Mouse (Mus musculus): ENCODE results near the gene Rab13. TPM values are rescaled to one million over a fixed set of nuclear protein-coding genes. Genes with fewer than 3 reads are reported as not detected.

Gene Rab13
- total and polyA plus RNA-seq, 2 experiments from 2014 or later = 3.9 to 18.5 TPM

GRCm38 (mm10) chr3:90275286-90275685 lies 61.8 kb downstream of the Rab13 start:
- H3K9ac ChIP-seq (replicated peaks; ENCODE audit: low read length, poor library complexity, severe bottlenecking) = no peak overlapping the region
- no peak overlapping the region for H3K4me2 ChIP-seq (ENCODE audit: low read depth, low read length, poor library complexity, severe bottlenecking)
- 93% methylated on average over 11 of the region's 11 CpGs for WGBS
- H3K27me3 ChIP-seq (ENCODE audit: insufficient read depth, low read length) = no peaks in the 10 kb centered on the region
- H3K36me3 ChIP-seq (ENCODE audit: insufficient read depth, low read length) = peaks cover 71% of the 10 kb centered on the region
- H3K4me3 ChIP-seq (ENCODE audit: low read depth, low read length) = no peak overlapping the region
- H3K27ac ChIP-seq (ENCODE audit: low read depth, low read length) = no peak overlapping the region
- ATAC-seq (ENCODE audit: low FRiP score) (no peak), DNase-seq (ENCODE audit: low spot score) (no peak)
- no peaks in the 10 kb centered on the region for H3K9me3 ChIP-seq (ENCODE audit: low read length)
- no peak for TF ChIP-seq CTCF (IDR thresholded peaks at IDR 0.05)
- no peaks in the 10 kb centered on the region for H3K4me1 ChIP-seq (ENCODE audit: insufficient read depth, low read length)

Small RNA genes within 50 kb of the gene (microRNA-seq; reads per million reads assigned to microRNA genes)
- not detected for gene Mir7012 (ENCODE audit: borderline number of aligned reads)

Other genes starting within 250 kb of the Rab13 start
- 40.6 and 45.7 TPM in 2 replicates for gene Hax1, start 214.9 kb upstream of the Rab13 start, total RNA-seq (2014; rRNA removed)
- 71.8 and 77.4 TPM in 2 replicates for gene Hax1, start 214.9 kb upstream of the Rab13 start, polyA plus RNA-seq (2015; fragmentation: Nextera tagmentation; extraction: Ambion mirVana)
- 101 and 111 TPM in 2 replicates for gene 4933434E20Rik, start 162.1 kb upstream of the Rab13 start, total RNA-seq (2014; rRNA removed)
- gene 4933434E20Rik, start 162.1 kb upstream of the Rab13 start, polyA plus RNA-seq (2015; fragmentation: Nextera tagmentation; extraction: Ambion mirVana) = 230 and 246 TPM in 2 replicates
- 108 and 112 TPM in 2 replicates for gene Ubap2l, start 161.1 kb upstream of the Rab13 start, total RNA-seq (2014; rRNA removed)
- 93.2 and 133 TPM in 2 replicates for gene Ubap2l, start 161.1 kb upstream of the Rab13 start, polyA plus RNA-seq (2015; fragmentation: Nextera tagmentation; extraction: Ambion mirVana)
- gene Tpm3, start 141.0 kb upstream of the Rab13 start, total RNA-seq (2014; rRNA removed) = 182 and 224 TPM in 2 replicates
- 314 and 331 TPM in 2 replicates for gene Tpm3, start 141.0 kb upstream of the Rab13 start, polyA plus RNA-seq (2015; fragmentation: Nextera tagmentation; extraction: Ambion mirVana)
- gene Nup210l, start 109.6 kb upstream of the Rab13 start, total RNA-seq (2014; rRNA removed) = 0.24 and 0.55 TPM in 2 replicates
- gene Nup210l, start 109.6 kb upstream of the Rab13 start, polyA plus RNA-seq (2015; fragmentation: Nextera tagmentation; extraction: Ambion mirVana) = 0.17 and 0.22 TPM in 2 replicates
- gene Rps27, start within 50 bp of the Rab13 start, total RNA-seq (2014; rRNA removed) = 2,807 and 2,947 TPM in 2 replicates
- gene Rps27, start within 50 bp of the Rab13 start, polyA plus RNA-seq (2015; fragmentation: Nextera tagmentation; extraction: Ambion mirVana) = 773 and 821 TPM in 2 replicates
- gene Jtb, start 17.9 kb downstream of the Rab13 start, total RNA-seq (2014; rRNA removed) = 37.3 and 39.1 TPM in 2 replicates
- gene Jtb, start 17.9 kb downstream of the Rab13 start, polyA plus RNA-seq (2015; fragmentation: Nextera tagmentation; extraction: Ambion mirVana) = 115 and 123 TPM in 2 replicates
- gene Creb3l4, start 29.8 kb downstream of the Rab13 start, total RNA-seq (2014; rRNA removed) = 0.77 and 1.6 TPM in 2 replicates
- 1.2 and 1.7 TPM in 2 replicates for gene Creb3l4, start 29.8 kb downstream of the Rab13 start, polyA plus RNA-seq (2015; fragmentation: Nextera tagmentation; extraction: Ambion mirVana)
- gene Slc39a1, start 34.5 kb downstream of the Rab13 start, total RNA-seq (2014; rRNA removed) = 73.0 and 75.3 TPM in 2 replicates
- gene Slc39a1, start 34.5 kb downstream of the Rab13 start, polyA plus RNA-seq (2015; fragmentation: Nextera tagmentation; extraction: Ambion mirVana) = 60.3 and 62.4 TPM in 2 replicates
- gene Crtc2, start 40.5 kb downstream of the Rab13 start, total RNA-seq (2014; rRNA removed) = 19.5 and 20.4 TPM in 2 replicates
- gene Crtc2, start 40.5 kb downstream of the Rab13 start, polyA plus RNA-seq (2015; fragmentation: Nextera tagmentation; extraction: Ambion mirVana) = 17.2 and 18.9 TPM in 2 replicates
- gene Dennd4b, start 51.5 kb downstream of the Rab13 start, total RNA-seq (2014; rRNA removed) = 34.6 and 46.8 TPM in 2 replicates
- 6.9 and 7.7 TPM in 2 replicates for gene Dennd4b, start 51.5 kb downstream of the Rab13 start, polyA plus RNA-seq (2015; fragmentation: Nextera tagmentation; extraction: Ambion mirVana)
- gene Gatad2b, start 79.5 kb downstream of the Rab13 start, total RNA-seq (2014; rRNA removed) = 27.3 and 29.8 TPM in 2 replicates
- 10.2 and 12.9 TPM in 2 replicates for gene Gatad2b, start 79.5 kb downstream of the Rab13 start, polyA plus RNA-seq (2015; fragmentation: Nextera tagmentation; extraction: Ambion mirVana)
- gene Slc27a3, start 176.2 kb downstream of the Rab13 start, total RNA-seq (2014; rRNA removed) = 64.8 and 86.6 TPM in 2 replicates
- gene Slc27a3, start 176.2 kb downstream of the Rab13 start, polyA plus RNA-seq (2015; fragmentation: Nextera tagmentation; extraction: Ambion mirVana) = 30.8 and 31.4 TPM in 2 replicates
- 58.5 and 61.8 TPM in 2 replicates for gene Ints3, start 219.9 kb downstream of the Rab13 start, total RNA-seq (2014; rRNA removed)
- 19.7 and 22.3 TPM in 2 replicates for gene Ints3, start 219.9 kb downstream of the Rab13 start, polyA plus RNA-seq (2015; fragmentation: Nextera tagmentation; extraction: Ambion mirVana)